Mouse (Mus musculus) olfactory bulb, adult 2 months (tissue): ENCODE measurements around the gene Aes.

ENCODE experiments used
- CTCF ChIP-seq: fragments of 200-500 bp; IDR thresholded peaks from 2 replicates; pipeline ENCODE4 v1.5.1; 2012; ENCODE audit warnings: low read depth, mild to moderate bottlenecking, low read length, moderate library complexity; ENCODE audit not compliant: insufficient read depth
- POLR2A ChIP-seq: fragments of 200-500 bp; IDR thresholded peaks from 2 replicates; pipeline ENCODE4 v1.6.1; 2012; ENCODE audit warnings: mild to moderate bottlenecking, low read depth, low read length, moderate library complexity; ENCODE audit not compliant: insufficient read depth

DNA sequence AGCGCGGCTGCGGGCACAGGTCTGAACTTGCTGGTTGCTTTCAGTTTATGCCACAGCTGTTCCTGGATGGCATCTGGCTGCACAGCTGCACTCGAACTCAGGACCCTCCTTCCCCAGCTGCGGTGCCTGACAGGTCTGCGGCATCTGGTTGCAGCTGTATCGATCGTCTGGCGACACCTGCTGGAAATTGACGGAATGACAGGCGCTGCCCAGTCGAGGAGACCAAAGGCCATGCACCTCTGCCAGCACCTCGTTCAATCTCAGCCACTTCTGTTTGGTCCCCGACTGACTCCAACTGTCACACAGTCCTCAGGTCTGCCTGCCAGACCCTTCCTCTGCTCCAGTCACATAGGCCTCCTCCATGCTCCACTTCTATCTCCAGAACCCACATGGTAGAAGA is 32.5 kb upstream of the Aes start:
- TF ChIP-seq POLR2A: no peak
- peak; percentile 71 for TF ChIP-seq CTCF
